Mouse (Mus musculus): ENCODE data around the gene Mst1r. TPM values are rescaled to one million over a fixed set of nuclear protein-coding genes. Genes with fewer than 3 reads are reported as not detected.
A peak's percentile ranks its signal among the peaks of the same experiment; 100 is the strongest.

The Mst1r gene
- polyA plus RNA-seq, 1 experiment from 2014 or later, result 3.3 TPM

DNA sequence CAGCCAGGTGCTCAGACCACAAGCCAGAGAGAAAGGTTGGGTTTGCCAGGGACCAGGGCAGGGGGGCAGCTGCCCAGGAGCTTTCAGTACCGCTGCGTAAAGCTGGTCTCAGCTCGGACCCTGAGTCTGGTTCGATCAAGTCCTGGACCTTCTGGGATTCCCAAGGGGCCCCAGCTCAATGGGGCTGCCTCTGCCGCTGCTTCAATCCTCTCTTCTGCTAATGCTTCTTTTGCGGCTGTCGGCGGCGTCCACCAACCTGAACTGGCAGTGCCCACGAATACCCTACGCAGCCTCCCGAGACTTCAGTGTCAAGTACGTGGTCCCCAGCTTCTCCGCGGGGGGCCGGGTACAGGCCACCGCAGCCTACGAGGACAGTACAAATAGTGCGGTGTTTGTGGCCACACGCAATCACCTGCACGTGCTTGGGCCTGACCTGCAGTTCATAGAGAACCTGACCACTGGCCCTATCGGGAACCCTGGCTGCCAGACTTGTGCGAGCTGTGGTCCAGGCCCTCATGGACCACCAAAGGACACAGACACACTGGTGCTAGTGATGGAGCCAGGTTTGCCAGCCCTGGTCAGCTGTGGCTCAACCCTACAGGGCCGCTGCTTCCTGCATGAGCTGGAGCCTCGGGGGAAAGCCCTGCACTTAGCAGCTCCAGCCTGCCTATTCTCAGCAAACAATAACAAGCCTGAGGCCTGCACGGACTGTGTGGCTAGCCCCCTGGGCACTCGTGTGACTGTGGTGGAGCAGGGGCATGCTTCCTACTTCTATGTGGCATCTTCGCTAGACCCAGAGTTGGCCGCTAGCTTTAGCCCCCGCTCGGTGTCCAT is 511 bp downstream of the Mst1r start:
- peaks cover 3% of the 10 kb centered on the region; the same call in 1 of the 2 replicates for H3K36me3 ChIP-seq (ENCODE audit: control insufficient read depth, insufficient read depth, low read length)
- H3K4me3 ChIP-seq (ENCODE audit: low read depth, low read length), result peak overlapping the region; percentile 44
- H3K27me3 ChIP-seq (ENCODE audit: control insufficient read depth, insufficient read depth, low read length), result no peaks in the 10 kb centered on the region
- peak overlapping the region; percentile 77 for H3K27ac ChIP-seq (ENCODE audit: low read length)
- 42% methylated on average over 31 of the region's 31 CpGs for WGBS
- peaks cover 45% of the 10 kb centered on the region for H3K4me1 ChIP-seq (ENCODE audit: control insufficient read depth, insufficient read depth, low read length)
- no peaks in the 10 kb centered on the region for H3K9me3 ChIP-seq (ENCODE audit: control insufficient read depth, low read depth, low read length)
- no peak for ATAC-seq (ENCODE audit: insufficient number of reproducible peaks, insufficient read depth, low FRiP score, low read depth)
- peak overlapping the region; percentile 74 for H3K4me2 ChIP-seq (replicated peaks; ENCODE audit: low read depth, low read length)
- H3K9ac ChIP-seq (replicated peaks; ENCODE audit: low read depth, low read length), result peak overlapping the region; percentile 42

GRCm38 (mm10) chr9:107907801-107908120 is 1.1 kb downstream of the Mst1r start:
- H3K9me3 ChIP-seq (ENCODE audit: control insufficient read depth, low read depth, low read length), result no peaks in the 10 kb centered on the region
- WGBS, result 62% methylated on average over 14 of the region's 14 CpGs
- peak overlapping the region; percentile 44 for H3K4me3 ChIP-seq (ENCODE audit: low read depth, low read length)
- peak overlapping the region; percentile 74 for H3K4me2 ChIP-seq (replicated peaks; ENCODE audit: low read depth, low read length)
- no peaks in the 10 kb centered on the region for H3K27me3 ChIP-seq (ENCODE audit: control insufficient read depth, insufficient read depth, low read length)
- H3K4me1 ChIP-seq (ENCODE audit: control insufficient read depth, insufficient read depth, low read length), result peaks cover 45% of the 10 kb centered on the region
- peak overlapping the region; percentile 77 for H3K27ac ChIP-seq (ENCODE audit: low read length)
- ATAC-seq (ENCODE audit: insufficient number of reproducible peaks, insufficient read depth, low FRiP score, low read depth), result no peak
- H3K9ac ChIP-seq (replicated peaks; ENCODE audit: low read depth, low read length), result peak overlapping the region; percentile 42; the same call in 1 of the 2 replicates
- peaks cover under 1% of the 10 kb centered on the region; the same call in 1 of the 2 replicates for H3K36me3 ChIP-seq (ENCODE audit: control insufficient read depth, insufficient read depth, low read length)

- Histone ChIP-seq H3K4me2 (replicated peaks; ENCODE audit: low read depth, low read length) (peak overlapping the region; percentile 74), H3K4me3 (ENCODE audit: low read depth, low read length) (peak overlapping the region; percentile 44), H3K4me1 (ENCODE audit: control insufficient read depth, insufficient read depth, low read length) (peaks cover 45% of the 10 kb centered on the region), H3K27me3 (ENCODE audit: control insufficient read depth, insufficient read depth, low read length) (no peaks in the 10 kb centered on the region), H3K9me3 (ENCODE audit: control insufficient read depth, low read depth, low read length) (no peaks in the 10 kb centered on the region), H3K36me3 (ENCODE audit: control insufficient read depth, insufficient read depth, low read length) (peaks cover 2% of the 10 kb centered on the region; the same call in 1 of the 2 replicates), H3K9ac (replicated peaks; ENCODE audit: low read depth, low read length) (no peak overlapping the region; the same call in 1 of the 2 replicates), H3K27ac (ENCODE audit: low read length) (peak overlapping the region; percentile 52; the same call in 1 of the 2 replicates)
- WGBS, result 28% methylated on average over 18 of the region's 18 CpGs
- ATAC-seq (ENCODE audit: insufficient number of reproducible peaks, insufficient read depth, low FRiP score, low read depth), result no peak
These were observed 1.9 kb downstream of the Mst1r start for GRCm38 (mm10) chr9:107908410-107909158.

DNA sequence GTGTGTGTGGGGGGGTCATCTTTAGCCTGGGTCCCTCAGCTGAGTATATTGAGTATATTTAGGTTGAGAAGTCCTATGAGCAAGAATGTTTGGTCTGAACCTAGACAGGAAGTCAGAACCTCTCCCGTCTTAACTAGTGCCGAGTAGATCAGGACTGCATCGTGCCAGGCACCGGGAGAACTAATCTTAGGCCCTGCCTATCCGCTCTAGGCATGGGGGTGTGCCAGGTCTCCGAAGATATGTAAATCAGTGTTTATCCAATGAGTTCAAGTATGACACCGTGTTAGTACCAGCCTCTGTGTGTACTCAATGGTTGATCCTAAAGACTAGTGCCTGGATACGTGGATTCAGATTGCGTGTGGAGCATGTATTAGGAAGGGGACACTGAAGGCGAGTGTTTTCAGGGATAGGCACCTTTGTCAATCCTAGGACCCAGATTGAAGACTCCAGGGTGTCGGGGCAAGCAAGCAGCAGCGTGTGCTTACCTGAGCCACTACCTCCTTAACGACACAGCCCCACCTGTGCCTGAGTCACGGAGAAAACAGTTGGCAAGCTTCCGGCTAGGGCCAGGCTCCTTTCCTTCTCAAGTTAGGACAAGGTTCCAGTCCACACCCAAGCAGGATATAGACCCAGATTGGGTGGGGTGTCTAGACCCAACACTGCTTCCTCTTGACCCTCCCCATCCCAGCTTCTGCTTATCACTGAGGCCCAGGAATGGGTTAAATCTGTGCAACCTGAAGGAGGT is 3.5 kb downstream of the Mst1r start:
- H3K9me3 ChIP-seq (ENCODE audit: control insufficient read depth, low read depth, low read length), result no peaks in the 10 kb centered on the region
- no peak overlapping the region for H3K9ac ChIP-seq (replicated peaks; ENCODE audit: low read depth, low read length)
- peak overlapping the region; percentile 74 for H3K4me2 ChIP-seq (replicated peaks; ENCODE audit: low read depth, low read length)
- H3K27me3 ChIP-seq (ENCODE audit: control insufficient read depth, insufficient read depth, low read length), result no peaks in the 10 kb centered on the region
- peaks cover 43% of the 10 kb centered on the region for H3K4me1 ChIP-seq (ENCODE audit: control insufficient read depth, insufficient read depth, low read length)
- H3K36me3 ChIP-seq (ENCODE audit: control insufficient read depth, insufficient read depth, low read length), result peaks cover 3% of the 10 kb centered on the region; the same call in 1 of the 2 replicates
- ATAC-seq (ENCODE audit: insufficient number of reproducible peaks, insufficient read depth, low FRiP score, low read depth), result peak; percentile 43; the same call in 1 of the 2 replicates
- H3K4me3 ChIP-seq (ENCODE audit: low read depth, low read length), result no peak overlapping the region; the same call in 1 of the 2 replicates
- WGBS, result 71% methylated on average over 15 of the region's 15 CpGs
- peak overlapping the region; percentile 40; the same call in 1 of the 2 replicates for H3K27ac ChIP-seq (ENCODE audit: low read length)

DNA sequence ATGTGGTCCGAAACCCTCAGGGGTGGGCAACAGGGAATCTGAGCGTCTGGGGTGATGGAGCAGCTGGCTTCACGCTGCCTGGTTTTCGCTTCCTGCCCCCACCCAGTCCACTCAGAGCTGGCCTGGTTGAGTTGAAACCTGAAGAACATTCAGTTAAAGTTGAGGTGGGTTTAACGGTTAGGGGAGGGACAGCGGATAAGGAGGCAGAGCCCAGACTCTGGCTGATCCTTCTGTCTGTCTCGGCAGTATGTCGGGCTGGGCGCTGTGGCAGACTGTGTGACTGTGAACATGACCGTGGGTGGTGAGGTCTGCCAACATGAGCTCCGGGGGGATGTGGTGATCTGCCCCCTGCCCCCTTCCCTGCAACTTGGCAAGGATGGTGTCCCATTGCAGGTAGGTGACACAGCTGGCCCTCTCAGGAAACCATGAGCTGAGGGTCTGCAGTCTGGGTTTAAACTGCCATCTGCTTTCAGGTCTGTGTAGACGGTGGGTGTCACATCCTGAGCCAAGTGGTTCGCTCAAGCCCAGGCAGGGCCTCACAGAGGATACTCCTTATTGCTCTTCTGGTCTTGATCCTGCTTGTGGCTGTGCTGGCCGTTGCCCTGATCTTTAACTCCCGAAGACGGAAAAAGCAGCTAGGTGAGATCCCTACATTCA is 8.2 kb downstream of the Mst1r start:
- H3K27ac ChIP-seq (ENCODE audit: low read length), result no peak overlapping the region

DNA sequence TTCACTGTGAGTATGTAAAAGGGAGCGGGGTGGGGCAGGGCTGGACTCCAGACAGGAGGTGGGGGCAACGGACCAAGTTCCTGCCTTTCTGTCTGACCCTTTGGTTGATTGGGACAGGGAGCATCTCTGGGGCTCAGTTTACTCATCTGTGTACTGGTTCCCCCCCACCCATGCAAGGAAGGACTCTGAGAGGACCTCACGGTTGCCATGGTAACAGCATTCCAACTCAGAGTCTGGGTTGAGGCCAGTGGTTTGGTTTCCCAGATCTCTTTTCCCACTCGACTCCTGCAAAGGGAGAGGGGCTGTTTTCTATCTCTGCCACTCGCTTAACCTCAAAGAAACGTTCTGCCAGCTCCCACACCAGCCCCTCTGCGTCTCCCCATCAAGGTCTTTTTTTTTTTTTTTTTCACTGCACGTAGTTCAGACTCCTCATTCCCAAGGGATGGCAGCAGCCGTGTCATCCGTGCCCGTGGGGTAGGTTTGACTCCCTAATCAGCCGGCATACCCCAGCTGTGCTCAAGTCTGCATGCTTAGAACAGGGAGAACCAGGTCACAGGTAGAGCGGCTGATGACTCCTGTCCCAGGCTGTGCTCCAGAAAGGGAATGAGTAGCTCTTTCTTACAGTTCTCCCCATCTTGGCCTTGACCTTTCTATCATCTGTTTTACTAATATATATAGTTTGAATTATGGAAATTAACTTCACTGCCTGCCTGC is 11.4 kb downstream of the Mst1r start:
- peaks cover 10% of the 10 kb centered on the region; the same call in 1 of the 2 replicates for H3K36me3 ChIP-seq (ENCODE audit: control insufficient read depth, insufficient read depth, low read length)
- H3K4me3 ChIP-seq (ENCODE audit: low read depth, low read length), result no peak overlapping the region
- WGBS, result 32% methylated on average over 13 of the region's 13 CpGs
- peak; percentile 20; the same call in 1 of the 2 replicates for ATAC-seq (ENCODE audit: insufficient number of reproducible peaks, insufficient read depth, low FRiP score, low read depth)
- H3K4me2 ChIP-seq (replicated peaks; ENCODE audit: low read depth, low read length), result no peak overlapping the region
- no peaks in the 10 kb centered on the region for H3K27me3 ChIP-seq (ENCODE audit: control insufficient read depth, insufficient read depth, low read length)
- H3K9ac ChIP-seq (replicated peaks; ENCODE audit: low read depth, low read length), result no peak overlapping the region
- H3K4me1 ChIP-seq (ENCODE audit: control insufficient read depth, insufficient read depth, low read length), result peaks cover 4% of the 10 kb centered on the region; the same call in 1 of the 2 replicates
- no peaks in the 10 kb centered on the region for H3K9me3 ChIP-seq (ENCODE audit: control insufficient read depth, low read depth, low read length)
- no peak overlapping the region for H3K27ac ChIP-seq (ENCODE audit: low read length)

More for the DNA sequence above, 8.2 kb downstream of the Mst1r start:
- H3K4me1 ChIP-seq (ENCODE audit: control insufficient read depth, insufficient read depth, low read length), result peaks cover 10% of the 10 kb centered on the region
- H3K9me3 ChIP-seq (ENCODE audit: control insufficient read depth, low read depth, low read length), result no peaks in the 10 kb centered on the region
- 79% methylated on average over 16 of the region's 16 CpGs for WGBS
- H3K4me3 ChIP-seq (ENCODE audit: low read depth, low read length), result no peak overlapping the region
- no peak for ATAC-seq (ENCODE audit: insufficient number of reproducible peaks, insufficient read depth, low FRiP score, low read depth)
- H3K9ac ChIP-seq (replicated peaks; ENCODE audit: low read depth, low read length), result no peak overlapping the region
- H3K27me3 ChIP-seq (ENCODE audit: control insufficient read depth, insufficient read depth, low read length), result no peaks in the 10 kb centered on the region
- no peak overlapping the region for H3K4me2 ChIP-seq (replicated peaks; ENCODE audit: low read depth, low read length)
- H3K36me3 ChIP-seq (ENCODE audit: control insufficient read depth, insufficient read depth, low read length), result peaks cover 7% of the 10 kb centered on the region; the same call in 1 of the 2 replicates

- Histone ChIP-seq H3K27me3 (ENCODE audit: control insufficient read depth, insufficient read depth, low read length) (no peaks in the 10 kb centered on the region), H3K4me1 (ENCODE audit: control insufficient read depth, insufficient read depth, low read length) (peaks cover 7% of the 10 kb centered on the region), H3K4me2 (replicated peaks; ENCODE audit: low read depth, low read length) (no peak overlapping the region), H3K27ac (ENCODE audit: low read length) (no peak overlapping the region), H3K9me3 (ENCODE audit: control insufficient read depth, low read depth, low read length) (no peaks in the 10 kb centered on the region), H3K9ac (replicated peaks; ENCODE audit: low read depth, low read length) (no peak overlapping the region), H3K4me3 (ENCODE audit: low read depth, low read length) (no peak overlapping the region), H3K36me3 (ENCODE audit: control insufficient read depth, insufficient read depth, low read length) (peaks cover 7% of the 10 kb centered on the region; the same call in 1 of the 2 replicates)
- ATAC-seq (ENCODE audit: insufficient number of reproducible peaks, insufficient read depth, low FRiP score, low read depth), result no peak
- 81% methylated on average over 6 of the region's 6 CpGs for WGBS
These were observed 12.2 kb downstream of the Mst1r start for GRCm38 (mm10) chr9:107918884-107919283.

All from stomach, embryonic 14.5 days (tissue).